9 mouse cellular contexts compared by ENCODE assay signal in the genomic region with DNA sequence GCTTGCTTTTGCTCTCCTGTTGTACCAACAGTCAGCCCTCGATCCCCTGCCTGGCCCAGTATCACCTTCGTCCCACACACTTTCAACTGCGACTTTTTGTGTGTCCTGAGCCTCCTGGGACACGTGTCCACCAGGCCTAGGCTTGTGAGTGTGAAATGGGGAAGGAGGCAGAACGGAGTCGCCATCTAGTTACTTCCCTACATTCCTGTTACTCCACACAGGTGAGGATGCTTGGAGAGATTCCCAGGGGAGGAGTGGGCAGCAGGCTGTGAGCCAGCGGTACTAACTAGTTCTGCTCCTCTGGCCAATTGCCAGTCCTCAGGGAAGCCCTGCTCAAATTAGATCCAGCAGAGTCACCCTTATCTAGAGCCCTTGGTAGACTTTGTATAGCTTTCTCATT. TPM values are rescaled to one million over a fixed set of nuclear protein-coding genes. Genes with fewer than 3 reads are reported as not detected.
DNase-seq lines count a peak whose midpoint lies in the region; ATAC-seq lines count a peak whose summit lies in the region.
"Had no signal": no experiment of that assay in that cellular context is flagged by ENCODE, and none has a peak within 500 bp of the region (broad histone marks: within the 10 kb centered on the region; RNA-seq: fewer than 3 reads in every experiment).

No protein-coding gene starts in this region.

- DNase-seq in cerebellum, adult 11 months: peak; percentile 36
- DNase-seq in right cerebral cortex, postnatal 10 days (ENCODE audit: low spot score in 2 of 2): peak; percentile 56 to 60
- no peak for DNase-seq in right cerebral cortex, adult 2 months (ENCODE audit: low spot score in 2 of 2)
- DNase-seq in urinary bladder, postnatal 14 days (ENCODE audit: low spot score): no peak
- DNase-seq in layer of hippocampus, adult 18-20 months (ENCODE audit: low spot score in 2 of 2): no peak

- no peak for ATAC-seq in cerebellum, adult (ENCODE audit: insufficient number of reproducible peaks, low FRiP score, low TSS enrichment)
- no peak for ATAC-seq in hindbrain, embryonic 15.5 days (ENCODE audit: low FRiP score, low read depth)
- no peak for ATAC-seq in midbrain, embryonic 16.5 days

- peak overlapping the region; percentile 57 for H3K4me2 ChIP-seq in hindbrain, embryonic 15.5 days
- peak overlapping the region; percentile 86 for H3K4me2 ChIP-seq in midbrain, embryonic 16.5 days (ENCODE audit: low read length)

- H3K27ac ChIP-seq in hindbrain, embryonic 15.5 days (replicated peaks): peak overlapping the region; percentile 97
- H3K27ac ChIP-seq in midbrain, embryonic 16.5 days (ENCODE audit: low read length): peak overlapping the region; percentile 90

- no peaks in the 10 kb centered on the region for H3K9me3 ChIP-seq in hindbrain, embryonic 15.5 days
- H3K9me3 ChIP-seq in midbrain, embryonic 16.5 days (replicated peaks; ENCODE audit: control insufficient read depth, low read length, poor library complexity, severe bottlenecking): no peaks in the 10 kb centered on the region

- 0 out of 2 replicates have a peak overlapping the region, but pooled peaks have one; percentile 95 for H3K9ac ChIP-seq in hindbrain, embryonic 15.5 days
- H3K9ac ChIP-seq in midbrain, embryonic 16.5 days (ENCODE audit: low read depth, low read length): no peak overlapping the region

- peaks cover 4% of the 10 kb centered on the region; the same call in 1 of the 2 replicates for H3K36me3 ChIP-seq in hindbrain, embryonic 15.5 days
- peaks cover 2% of the 10 kb centered on the region; the same call in 1 of the 2 replicates for H3K36me3 ChIP-seq in midbrain, embryonic 16.5 days (ENCODE audit: control insufficient read depth, insufficient read depth, low read length)

- H3K4me1 ChIP-seq in hindbrain, embryonic 15.5 days (replicated peaks): peaks cover 33% of the 10 kb centered on the region
- H3K4me1 ChIP-seq in midbrain, embryonic 16.5 days (ENCODE audit: control insufficient read depth, insufficient read depth, low read length): peaks cover 27% of the 10 kb centered on the region

- no peaks in the 10 kb centered on the region for H3K27me3 ChIP-seq in hindbrain, embryonic 15.5 days
- H3K27me3 ChIP-seq in midbrain, embryonic 16.5 days (ENCODE audit: control insufficient read depth, insufficient read depth, low read depth, low read length): no peaks in the 10 kb centered on the region

- 22% methylated on average over 7 of the region's 7 CpGs for WGBS in hindbrain, embryonic 15.5 days
- WGBS in midbrain, embryonic 16.5 days: 23% methylated on average over 7 of the region's 7 CpGs

- peak overlapping the region; percentile 90; the same call in 1 of the 2 replicates for H3K4me3 ChIP-seq in hindbrain, embryonic 15.5 days
- peak overlapping the region; percentile 55; the same call in 1 of the 2 replicates for H3K4me3 ChIP-seq in midbrain, embryonic 16.5 days (ENCODE audit: low read depth, low read length)

RNA-seq across cellular contexts. Expression of gene Mif, which starts 0.7 kb away (rescaled TPM):
- polyA plus RNA-seq in hindbrain, embryonic 15.5 days (2015; fragmentation: Nextera tagmentation; extraction: Ambion mirVana): 1,663 and 1,704 TPM in 2 replicates
- 1,399 and 1,460 TPM in 2 replicates for polyA plus RNA-seq in midbrain, embryonic 16.5 days (2015; fragmentation: Nextera tagmentation; extraction: Ambion mirVana)
- 100 to 1,000 TPM; 477 to 485 TPM for total RNA-seq in layer of hippocampus, adult 18-20 months (2021)

RNA-seq across cellular contexts. Expression of gene Gstt2, which starts 23.5 kb away (rescaled TPM):
- 6.6 and 6.8 TPM in 2 replicates for polyA plus RNA-seq in hindbrain, embryonic 15.5 days (2015; fragmentation: Nextera tagmentation; extraction: Ambion mirVana)
- 7.0 TPM in 2 replicates for polyA plus RNA-seq in midbrain, embryonic 16.5 days (2015; fragmentation: Nextera tagmentation; extraction: Ambion mirVana)
- 1 to 10 TPM; 3.5 to 3.6 TPM for total RNA-seq in layer of hippocampus, adult 18-20 months (2021)

RNA-seq across cellular contexts. Expression of gene Derl3, which starts 32.5 kb away (rescaled TPM):
- polyA plus RNA-seq in hindbrain, embryonic 15.5 days (2015; fragmentation: Nextera tagmentation; extraction: Ambion mirVana): 1.7 and 2.0 TPM in 2 replicates
- polyA plus RNA-seq in midbrain, embryonic 16.5 days (2015; fragmentation: Nextera tagmentation; extraction: Ambion mirVana): 1.1 and 1.4 TPM in 2 replicates
- 1 to 10 TPM; 4.8 to 5.4 TPM for total RNA-seq in layer of hippocampus, adult 18-20 months (2021)

RNA-seq across cellular contexts. Expression of gene Gstt4, which starts 38.4 kb away (rescaled TPM):
- polyA plus RNA-seq in hindbrain, embryonic 15.5 days (2015; fragmentation: Nextera tagmentation; extraction: Ambion mirVana): not detected in 2 replicates
- polyA plus RNA-seq in midbrain, embryonic 16.5 days (2015; fragmentation: Nextera tagmentation; extraction: Ambion mirVana): not detected in 2 replicates
- not detected for total RNA-seq in layer of hippocampus, adult 18-20 months (2021)
- polyA plus RNA-seq: small intestine, adult 2 months had no signal

Comparison
In these comparisons a context has a peak if more than half of its experiments do, and no peak if none do; other contexts are left out.
1. DNase-seq: peak in cerebellum, adult 11 months (single experiment) and right cerebral cortex, postnatal 10 days (2 of 2); none in right cerebral cortex, adult 2 months (0 of 2), urinary bladder, postnatal 14 days (single experiment) and layer of hippocampus, adult 18-20 months (0 of 2).